Mouse (Mus musculus) fat pad, adult 2 months (tissue): ENCODE results near the gene Golm1.
"Not testable (repeated sequence)": the region's sequence is repeated elsewhere in the genome, so short reads cannot be mapped to it uniquely, and the experiment has no call there.

Experiments used
- DNase-seq: peaks from one replicate; pipeline ENCODE4 v3.0.0-alpha.2; 2011; ENCODE audit warnings: low read depth, low spot score; ENCODE audit errors: extremely low read depth

Golm1 gene

DNA sequence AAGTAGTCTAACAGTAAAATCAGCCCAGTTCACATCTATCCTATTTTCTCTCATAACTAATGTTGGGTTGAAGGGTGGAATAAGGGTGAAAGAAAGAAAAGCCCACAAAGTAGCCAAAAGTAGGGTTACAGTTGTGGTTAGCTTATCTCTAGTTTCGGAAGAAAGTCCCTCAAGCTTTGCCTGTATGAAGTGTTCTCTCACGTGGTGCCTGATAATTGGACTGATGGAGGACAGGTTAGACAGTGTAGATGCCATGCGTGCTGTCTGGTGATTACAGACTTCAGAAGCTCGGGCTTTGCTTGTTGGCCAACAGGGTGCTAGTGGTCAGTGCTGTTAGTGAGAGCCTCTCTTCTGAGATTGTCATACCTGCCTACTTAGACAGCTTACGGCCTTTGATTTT lies 72.5 kb downstream of the Golm1 start:
- no peak for DNase-seq

GRCm38 (mm10) chr13:59592630-59593029 lies 83.0 kb downstream of the Golm1 start:
- DNase-seq: no peak

DNA sequence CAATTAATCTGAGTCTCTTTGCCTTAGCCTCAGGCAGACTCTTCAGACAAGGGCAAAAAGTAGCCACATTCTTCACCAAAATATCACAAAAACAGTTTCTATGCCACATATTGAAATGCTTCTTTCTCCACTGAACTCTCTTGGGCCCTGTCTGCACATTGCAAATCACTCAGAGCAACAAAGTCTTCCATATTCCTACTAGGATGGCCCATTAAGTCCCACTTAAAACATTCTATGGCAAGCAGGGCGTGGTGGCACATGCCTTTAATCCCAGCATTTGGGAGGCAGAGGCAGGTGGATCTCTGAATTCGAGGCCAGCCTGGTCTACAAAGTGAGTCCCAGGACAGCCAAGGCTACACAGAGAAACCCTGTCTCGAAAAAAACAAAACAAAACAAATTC lies 83.6 kb downstream of the Golm1 start:
- not testable (repeated sequence) for DNase-seq

GRCm38 (mm10) chr13:59590691-59591090 lies 84.9 kb downstream of the Golm1 start:
- DNase-seq: no peak

GRCm38 (mm10) chr13:59589672-59590071 lies 85.9 kb downstream of the Golm1 start:
- no peak for DNase-seq

- no peak for DNase-seq
These were observed 88.4 kb downstream of the Golm1 start for GRCm38 (mm10) chr13:59587201-59587600.

GRCm38 (mm10) chr13:59585648-59586005 lies 90.0 kb downstream of the Golm1 start:
- DNase-seq: no peak

- DNase-seq: peak; percentile 82
These were observed 90.5 kb downstream of the Golm1 start, which contains the start of the genes Agtpbp1 and Naa35 for GRCm38 (mm10) chr13:59584947-59585647. Agtpbp1 (minus strand) TSS chr13:59585227. Naa35 (plus strand) TSS chr13:59585259.
